Mouse (Mus musculus): ENCODE results near the gene Olfr770.
"Not testable (repeated sequence)": the region's sequence is repeated elsewhere in the genome, so short reads cannot be mapped to it uniquely, and the experiment has no call there.

Gene Olfr770

GRCm38 (mm10) chr10:129138898-129139297 lies at the start of gene Olfr770:
Olfr770 (minus strand) TSS chr10:129138998.
- no peak for DNase-seq (ENCODE audit: low spot score in 2 of 2)

GRCm38 (mm10) chr10:129187319-129187718 lies 48.5 kb upstream of the Olfr770 start, which contains the start of gene Olfr773:
Olfr773 (minus strand) TSS chr10:129187419.
- DNase-seq (ENCODE audit: low spot score in 2 of 2), result not testable (repeated sequence)

GRCm38 (mm10) chr10:129177821-129178220 lies 39.0 kb upstream of the Olfr770 start, which contains the start of gene Olfr772:
Olfr772 (minus strand) TSS chr10:129177921.
- DNase-seq (ENCODE audit: low spot score in 2 of 2), result not testable (repeated sequence)

- DNase-seq (ENCODE audit: low spot score in 2 of 2), result no peak
Measured at GRCm38 (mm10) chr10:129164651-129165050, 25.9 kb upstream of the Olfr770 start, which contains the start of gene Olfr771. Olfr771 (minus strand) TSS chr10:129164751.

GRCm38 (mm10) chr10:129117761-129118160 lies 21.0 kb downstream of the Olfr770 start, which contains the start of gene Olfr769:
Olfr769 (minus strand) TSS chr10:129117861.
- DNase-seq (ENCODE audit: low spot score in 2 of 2), result no peak

GRCm38 (mm10) chr10:129115146-129115545 lies 23.7 kb downstream of the Olfr770 start:
- DNase-seq (ENCODE audit: low spot score in 2 of 2), result no peak

- no peak for DNase-seq (ENCODE audit: low spot score in 2 of 2)
Measured at GRCm38 (mm10) chr10:129101231-129101630, 37.6 kb downstream of the Olfr770 start.

- DNase-seq (ENCODE audit: low spot score in 2 of 2), result no peak
Measured at GRCm38 (mm10) chr10:129099275-129099674, 39.5 kb downstream of the Olfr770 start, which contains the start of gene Olfr768. Olfr768 (minus strand) TSS chr10:129099375.

GRCm38 (mm10) chr10:129082810-129083209 lies 56.0 kb downstream of the Olfr770 start, which contains the start of gene Olfr767:
Olfr767 (minus strand) TSS chr10:129082910.
- DNase-seq (ENCODE audit: low spot score in 2 of 2), result not testable (repeated sequence)

Data from urinary bladder, adult 18-20 months (tissue).